Mouse (Mus musculus) CH12.LX (cell line): ENCODE results near the gene Fbxo31. TPM values are rescaled to one million over a fixed set of nuclear protein-coding genes. Genes with fewer than 3 reads are reported as not detected.

Experiments used
- DNase-seq: peaks from one replicate; pipeline ENCODE4 v3.0.0-alpha.2; 2013; ENCODE audit errors: extremely low read depth
- H3K27ac ChIP-seq: 2 replicates; pipeline ENCODE4 v1.5.1; 2012; ENCODE audit warnings: low read depth, mild to moderate bottlenecking, control low read depth, moderate library complexity; ENCODE audit not compliant: insufficient read depth
- H3K27me3 ChIP-seq: replicated peaks from 2 replicates; pipeline ENCODE3; 2012; ENCODE audit warnings: inconsistent platforms
- H3K36me3 ChIP-seq, 2 experiments: replicated peaks in 1 of 2; 2 replicates each; pipeline versions ENCODE3 to v1.6.1; 2012; ENCODE audit warnings: inconsistent platforms in 1 of 2, low read length in 1 of 2, mild to moderate bottlenecking in 1 of 2, mixed read lengths in 1 of 2, moderate library complexity in 1 of 2; ENCODE audit not compliant: control insufficient read depth in 1 of 2, insufficient read depth in 1 of 2
- H3K4me1 ChIP-seq, 2 experiments: 2 replicates each; pipeline ENCODE4 v1.6.1; 2012; ENCODE audit warnings: inconsistent platforms in 1 of 2, moderate library complexity in 1 of 2; ENCODE audit not compliant: insufficient read depth in 2 of 2, control insufficient read depth in 1 of 2
- H3K4me2 ChIP-seq: 2 replicates; pipeline ENCODE4 v1.6.1; 2012; ENCODE audit warnings: low read depth, mild to moderate bottlenecking, control low read depth; ENCODE audit not compliant: poor library complexity, insufficient read depth, severe bottlenecking
- H3K4me3 ChIP-seq, 3 experiments: fragments of 150-350 bp in 1 of 3; sonication (generic) in 1 of 3; replicated peaks in 1 of 3; 2 replicates each; pipeline versions ENCODE3 to v1.5.1; 2011 to 2012; ENCODE audit warnings: low read depth in 2 of 3, low read length in 2 of 3, mild to moderate bottlenecking in 2 of 3, moderate library complexity in 2 of 3, control low read depth in 1 of 3, improper control_type of control experiment in 1 of 3, inconsistent platforms in 1 of 3, mixed read lengths in 1 of 3; ENCODE audit not compliant: poor library complexity in 1 of 3
- H3K79me2 ChIP-seq: replicated peaks from 2 replicates; pipeline ENCODE4 v1.6.1; 2012; ENCODE audit warnings: mild to moderate bottlenecking, moderate library complexity; ENCODE audit not compliant: control insufficient read depth, poor library complexity, insufficient read depth, severe bottlenecking; ENCODE audit errors: extremely low read depth
- H3K9ac ChIP-seq: 2 replicates; pipeline ENCODE4 v1.6.1; 2012; ENCODE audit warnings: low read depth, mild to moderate bottlenecking, control low read depth, moderate library complexity; ENCODE audit not compliant: insufficient read depth
- H3K9me3 ChIP-seq: replicated peaks from 2 replicates; pipeline ENCODE3; 2012; ENCODE audit warnings: low read length, inconsistent platforms, mixed read lengths
- CHD1 ChIP-seq: IDR thresholded peaks from 2 replicates; pipeline ENCODE4 v1.6.1; 2012; ENCODE audit warnings: low read depth, low read length, improper control_type of control experiment, inconsistent platforms
- CTCF ChIP-seq, 2 experiments: IDR thresholded peaks in 1 of 2; conservative IDR thresholded peaks in 1 of 2; 2 replicates each; pipeline ENCODE4 v1.5.1; 2011 to 2012; ENCODE audit warnings: low read depth in 2 of 2, low read length in 2 of 2, improper control_type of control experiment in 1 of 2, inconsistent platforms in 1 of 2, mild to moderate bottlenecking in 1 of 2, moderate library complexity in 1 of 2
- E2F4 ChIP-seq: IDR thresholded peaks from 2 replicates; pipeline ENCODE4 v1.6.1; 2011; ENCODE audit warnings: low read depth, low read length, improper control_type of control experiment; ENCODE audit not compliant: insufficient replicate concordance
- ETS1 ChIP-seq: conservative IDR thresholded peaks from 2 replicates; pipeline ENCODE4 v1.6.1; 2012; ENCODE audit warnings: low read depth, mild to moderate bottlenecking, inconsistent platforms, low read length, improper control_type of control experiment, moderate library complexity
- GABPA ChIP-seq: IDR thresholded peaks from 2 replicates; pipeline ENCODE4 v1.6.1; 2012; ENCODE audit warnings: low read depth, low read length, improper control_type of control experiment, inconsistent platforms; ENCODE audit not compliant: insufficient replicate concordance
- HCFC1 ChIP-seq: IDR thresholded peaks from 2 replicates; pipeline ENCODE4 v1.6.1; 2012; ENCODE audit warnings: low read depth, mild to moderate bottlenecking, inconsistent platforms, low read length, improper control_type of control experiment
- JUN ChIP-seq: IDR thresholded peaks from 2 replicates; pipeline ENCODE4 v1.6.1; 2011; ENCODE audit warnings: low read depth, mild to moderate bottlenecking, low read length, improper control_type of control experiment, moderate library complexity; ENCODE audit not compliant: insufficient read depth
- KAT2A ChIP-seq: IDR thresholded peaks from 2 replicates; pipeline ENCODE4 v1.6.1; 2012; ENCODE audit warnings: low read length, improper control_type of control experiment, inconsistent platforms; ENCODE audit not compliant: insufficient replicate concordance
- MXI1 ChIP-seq: IDR thresholded peaks from 2 replicates; pipeline ENCODE4 v1.6.1; 2011; ENCODE audit warnings: mild to moderate bottlenecking, low read depth, low read length, improper control_type of control experiment
- MYC ChIP-seq: IDR thresholded peaks from 2 replicates; pipeline ENCODE4 v1.6.1; 2011; ENCODE audit warnings: low read depth, mild to moderate bottlenecking, improper control_type of control experiment, low read length
- PAX5 ChIP-seq: IDR thresholded peaks from 2 replicates; pipeline ENCODE4 v1.6.1; 2012; ENCODE audit warnings: low read length, inconsistent platforms, mixed read lengths
- POLR2A ChIP-seq: IDR thresholded peaks from 2 replicates; pipeline ENCODE4 v1.6.1; 2011; ENCODE audit warnings: low read depth, mild to moderate bottlenecking, improper control_type of control experiment, low read length
- RAD21 ChIP-seq: IDR thresholded peaks from 2 replicates; pipeline ENCODE4 v1.6.1; 2011; ENCODE audit warnings: low read depth, mild to moderate bottlenecking, low read length, improper control_type of control experiment, moderate library complexity
- SIN3A ChIP-seq: IDR thresholded peaks from 2 replicates; pipeline ENCODE4 v1.6.1; 2012; ENCODE audit warnings: low read length, improper control_type of control experiment, inconsistent platforms
- SMC3 ChIP-seq: IDR thresholded peaks from 2 replicates; pipeline ENCODE4 v1.6.1; 2011; ENCODE audit warnings: low read depth, low read length, improper control_type of control experiment
- TBP ChIP-seq: conservative IDR thresholded peaks from 2 replicates; pipeline ENCODE4 v1.6.1; 2011; ENCODE audit warnings: low read depth, low read length, improper control_type of control experiment
- TCF12 ChIP-seq: IDR thresholded peaks from 2 replicates; pipeline ENCODE4 v1.6.1; 2014; ENCODE audit warnings: low read depth, mild to moderate bottlenecking, inconsistent platforms, low read length, improper control_type of control experiment
- UBTF ChIP-seq: IDR thresholded peaks from 2 replicates; pipeline ENCODE4 v1.6.1; 2012; ENCODE audit warnings: low read depth, mild to moderate bottlenecking, inconsistent platforms, low read length, improper control_type of control experiment, moderate library complexity
- ZC3H11A ChIP-seq: IDR thresholded peaks from 2 replicates; pipeline ENCODE4 v1.6.1; 2012; ENCODE audit warnings: low read depth, mild to moderate bottlenecking, inconsistent platforms, low read length, improper control_type of control experiment
- ZMIZ1 ChIP-seq: IDR thresholded peaks from 2 replicates; pipeline ENCODE4 v1.6.1; 2012; ENCODE audit warnings: low read depth, mild to moderate bottlenecking, inconsistent platforms, low read length, improper control_type of control experiment
- ZNF384 ChIP-seq: IDR thresholded peaks from 2 replicates; pipeline ENCODE4 v1.6.1; 2012; ENCODE audit warnings: low read depth, low read length, improper control_type of control experiment, inconsistent platforms
- dilution Hi-C: fragments of 300-500 bp; cut with MboI; formaldehyde crosslinking; loops from 2 replicates; pipeline ENCODE4 v1.14.3; 2020; ENCODE audit warnings: low sequenced_read_pairs; ENCODE audit not compliant: extremely low pct_unique_long_range_greater_than_20kb, extremely low pct_ligation_motif_present
- in situ Hi-C: fragments of 300-500 bp; cut with MboI; formaldehyde crosslinking; loops from 3 replicates; pipeline ENCODE4 v1.14.3; 2019; ENCODE audit warnings: low sequenced_read_pairs, low pct_ligation_motif_present, low pct_unique_long_range_greater_than_20kb, mixed read lengths
- polyA plus RNA-seq: library from polyadenylated mRNA; unstranded; fragments of >175 nt; gene quantifications from 2 replicates; pipeline ENCODE4 v1.2.1, GENCODE M21; 2012; ENCODE audit warnings: low read depth; ENCODE audit not compliant: insufficient read length
- total RNA-seq, 2 experiments: library from RNA; depleted of rRNA; stranded (reverse); fragments of 300-350 nt in 1 of 2; fragments of >200 nt in 1 of 2; gene quantifications; 2 replicates each; pipeline ENCODE4 v1.2.3; 2012 to 2014

The Fbxo31 gene
- total and polyA plus RNA-seq, 3 experiments: 13.2 to 24.7 (median 14.2) TPM

GRCm38 (mm10) chr8:121577751-121578675 is 593 bp downstream of the Fbxo31 start:
- H3K27ac ChIP-seq: peak overlapping the region; percentile 24
- TF ChIP-seq SIN3A: peak; percentile 5; the same call in 1 of the 2 replicates
- no peak for TF ChIP-seq UBTF
- TF ChIP-seq MXI1: peak; percentile 58; the same call in 1 of the 2 replicates
- dilution Hi-C loops: no loop called here
- peaks cover 19 to 52% of the 10 kb centered on the region in 2 experiments for H3K4me1 ChIP-seq
- peaks cover 38% of the 10 kb centered on the region for H3K79me2 ChIP-seq
- peak overlapping the region; percentile 74 for H3K4me2 ChIP-seq
- H3K4me3 ChIP-seq: peak overlapping the region; percentile 88 to 98 (median 93)
- H3K36me3 ChIP-seq: peaks cover 0 to 21% of the 10 kb centered on the region in 2 experiments
- peaks cover 4% of the 10 kb centered on the region for H3K27me3 ChIP-seq
- DNase-seq: no peak
- H3K9me3 ChIP-seq: no peaks in the 10 kb centered on the region
- peak overlapping the region; percentile 64 for H3K9ac ChIP-seq
- in situ Hi-C loops: loop anchor here (25.0 kb wide), 1 partner anchor 859 kb away; the partner anchor contains the start of genes Cyba and Mvd

- H3K4me3 ChIP-seq: no peak overlapping the region
- peaks cover 0 to 42% of the 10 kb centered on the region in 2 experiments for H3K36me3 ChIP-seq
- H3K9me3 ChIP-seq: no peaks in the 10 kb centered on the region
- H3K4me1 ChIP-seq: peaks cover 17 to 44% of the 10 kb centered on the region in 2 experiments
- no peak overlapping the region for H3K9ac ChIP-seq
- no peaks in the 10 kb centered on the region for H3K27me3 ChIP-seq
- DNase-seq: no peak
- in situ Hi-C loops: loop anchor here (25.0 kb wide), 1 partner anchor 862 kb away; the partner anchor contains the start of genes Cyba and Mvd
- H3K79me2 ChIP-seq: peaks cover 41% of the 10 kb centered on the region
- dilution Hi-C loops: no loop called here
- TF ChIP-seq TBP (no peak), TCF12 (no peak), ZC3H11A (no peak), GABPA (no peak), JUN (no peak), SMC3 (no peak), KAT2A (no peak), HCFC1 (no peak), ZNF384 (no peak), RAD21 (no peak), ETS1 (no peak), POLR2A (no peak), CHD1 (no peak), MYC (no peak), PAX5 (no peak), E2F4 (no peak), ZMIZ1 (no peak), CTCF (conservative IDR thresholded peaks at IDR 0.05 in 1 of 2, IDR thresholded peaks at IDR 0.05 in 1 of 2; ENCODE audit: low read depth in 2 of 2, low read length in 2 of 2) (no peak)
- H3K4me2 ChIP-seq: no peak overlapping the region
- no peak overlapping the region for H3K27ac ChIP-seq
Measured at GRCm38 (mm10) chr8:121575661-121576060, 2.9 kb downstream of the Fbxo31 start.
